ENCODE assay signal across 8 mouse cellular contexts in genomic region chr1:128832201-128832883, GRCm38 (mm10).
A peak's percentile ranks its signal among the peaks of the same experiment; 100 is the strongest.
DNase-seq lines count a peak whose midpoint lies in the region; ATAC-seq and TF ChIP-seq lines count a peak whose summit lies in the region.

No protein-coding gene starts in this region.

- H3K36me3 ChIP-seq in forebrain, embryonic 16.5 days (ENCODE audit: control insufficient read depth, insufficient read depth) = no peaks in the 10 kb centered on the region
- H3K36me3 ChIP-seq in lung, embryonic 14.5 days (ENCODE audit: insufficient read depth) = no peaks in the 10 kb centered on the region

- H3K9me3 ChIP-seq in forebrain, embryonic 16.5 days (ENCODE audit: control insufficient read depth, low read length) = no peaks in the 10 kb centered on the region
- no peaks in the 10 kb centered on the region for H3K9me3 ChIP-seq in lung, embryonic 14.5 days (ENCODE audit: low read depth, low read length)

- no peak overlapping the region for H3K9ac ChIP-seq in forebrain, embryonic 16.5 days (replicated peaks; ENCODE audit: low read depth, low read length)
- peak overlapping the region; percentile 48 for H3K9ac ChIP-seq in lung, embryonic 14.5 days

- peak; percentile 68 for ATAC-seq in forebrain, embryonic 16.5 days
- peak; percentile 84 for ATAC-seq in lung, embryonic 14.5 days (ENCODE audit: insufficient read depth)
- peak; percentile 92 for ATAC-seq in neutrophil, adult 5-6 weeks (ENCODE audit: extremely low read depth, insufficient number of reproducible peaks, low FRiP score, poor library complexity, severe bottlenecking)

- DNase-seq in ES-CJ7 (ENCODE audit: low read depth, low spot score) = peak; percentile 81
- peak; percentile 18 for DNase-seq in cerebellum, adult 11-12 months
- DNase-seq in heart, postnatal 4 days = peak; percentile 91
- DNase-seq in layer of hippocampus, adult 2 months (ENCODE audit: low spot score in 2 of 2) = peak; percentile 50 to 81
- DNase-seq in lung, embryonic 14.5 days = peak; percentile 94
- DNase-seq in thymus, adult 18-20 months = peak; percentile 68 to 77

- H3K27me3 ChIP-seq in forebrain, embryonic 16.5 days (replicated peaks; ENCODE audit: control insufficient read depth, insufficient read depth, low read length) = no peaks in the 10 kb centered on the region
- H3K27me3 ChIP-seq in lung, embryonic 14.5 days (ENCODE audit: insufficient read depth, low read length) = no peaks in the 10 kb centered on the region

- WGBS in forebrain, embryonic 16.5 days = 42% methylated on average over 18 of the region's 18 CpGs
- 6% methylated on average over 18 of the region's 18 CpGs for WGBS in lung, embryonic 14.5 days

- no peak overlapping the region; the same call in 1 of the 2 replicates for H3K4me2 ChIP-seq in forebrain, embryonic 16.5 days (ENCODE audit: low read length)
- peak overlapping the region; percentile 61 for H3K4me2 ChIP-seq in lung, embryonic 14.5 days

- no peak overlapping the region for H3K4me3 ChIP-seq in forebrain, embryonic 16.5 days (replicated peaks; ENCODE audit: low read length)
- peak overlapping the region; percentile 46 for H3K4me3 ChIP-seq in layer of hippocampus, adult 2 months
- peak overlapping the region; percentile 25 for H3K4me3 ChIP-seq in lung, embryonic 14.5 days (ENCODE audit: low read depth, low read length)

- peaks cover 4% of the 10 kb centered on the region for H3K4me1 ChIP-seq in forebrain, embryonic 16.5 days (replicated peaks; ENCODE audit: control insufficient read depth, insufficient read depth, low read length)
- H3K4me1 ChIP-seq in lung, embryonic 14.5 days (ENCODE audit: insufficient read depth) = no peaks in the 10 kb centered on the region

- peak; percentile 85 for TF ChIP-seq CTCF in layer of hippocampus, adult 2 months (conservative IDR thresholded peaks at IDR 0.05)
- TF ChIP-seq CTCF in lung, embryonic 14.5 days (IDR thresholded peaks at IDR 0.05; ENCODE audit: low read depth) = peak; percentile 95

- H3K27ac ChIP-seq in forebrain, embryonic 16.5 days (ENCODE audit: low read length) = no peak overlapping the region
- H3K27ac ChIP-seq in layer of hippocampus, adult 2 months = no peak overlapping the region
- 0 out of 2 replicates have a peak overlapping the region, but pooled peaks have one; percentile 1 for H3K27ac ChIP-seq in lung, embryonic 14.5 days (ENCODE audit: low read depth)

Comparison
In these comparisons a context has a peak if more than half of its experiments do, and no peak if none do; other contexts are left out.
1. DNase-seq: peak in every context shown above with its lines; median percentile 94 in lung, embryonic 14.5 days; 91 in heart, postnatal 4 days; 81 in ES-CJ7; 72 in thymus, adult 18-20 months; 66 in layer of hippocampus, adult 2 months; 18 in cerebellum, adult 11-12 months.